Mouse (Mus musculus) ovary, postnatal 36 days (tissue): ENCODE results near the gene Gm4922.
A peak's percentile ranks its signal among the peaks of the same experiment; 100 is the strongest.

Source experiments
- DNase-seq: peaks from one replicate; pipeline ENCODE4 v3.0.0; 2022; ENCODE audit warnings: low spot score, mixed read lengths

Gm4922 gene

GRCm38 (mm10) chr10:18786693-18787092, at the start of gene Gm4922:
Gene Gm4922, minus strand, starts transcription at chr10:18786793.
- no peak for DNase-seq

GRCm38 (mm10) chr10:18835684-18836479, 49.3 kb upstream of the Gm4922 start:
- DNase-seq: no peak

GRCm38 (mm10) chr10:18834389-18834788, 47.8 kb upstream of the Gm4922 start:
- DNase-seq: no peak

- no peak for DNase-seq
These were observed 45.2 kb upstream of the Gm4922 start for GRCm38 (mm10) chr10:18831823-18832222.

- DNase-seq: no peak
These were observed 43.8 kb upstream of the Gm4922 start for GRCm38 (mm10) chr10:18830359-18830758.

GRCm38 (mm10) chr10:18827936-18828335, 41.3 kb upstream of the Gm4922 start:
- DNase-seq: no peak

- DNase-seq: no peak
These were observed 39.5 kb upstream of the Gm4922 start for GRCm38 (mm10) chr10:18826107-18826506.

- no peak for DNase-seq
These were observed 38.5 kb upstream of the Gm4922 start for GRCm38 (mm10) chr10:18825143-18825542.

- DNase-seq: no peak
These were observed 30.0 kb upstream of the Gm4922 start for GRCm38 (mm10) chr10:18816560-18816959.

- DNase-seq: no peak
These were observed 25.2 kb upstream of the Gm4922 start for GRCm38 (mm10) chr10:18811751-18812150.

GRCm38 (mm10) chr10:18790063-18790462, 3.5 kb upstream of the Gm4922 start:
- no peak for DNase-seq

GRCm38 (mm10) chr10:18788601-18789000, 2.0 kb upstream of the Gm4922 start:
- no peak for DNase-seq

GRCm38 (mm10) chr10:18777546-18777945, 9.0 kb downstream of the Gm4922 start:
- DNase-seq: no peak

GRCm38 (mm10) chr10:18772537-18773179, 13.9 kb downstream of the Gm4922 start:
- no peak for DNase-seq

- no peak for DNase-seq
These were observed 16.7 kb downstream of the Gm4922 start for GRCm38 (mm10) chr10:18769909-18770308.

GRCm38 (mm10) chr10:18760241-18760640, 26.4 kb downstream of the Gm4922 start:
- peak; percentile 7 for DNase-seq

GRCm38 (mm10) chr10:18750057-18750456, 36.5 kb downstream of the Gm4922 start:
- DNase-seq: no peak

- peak; percentile 59 for DNase-seq
These were observed 43.1 kb downstream of the Gm4922 start, which contains the start of gene Arfgef3 for GRCm38 (mm10) chr10:18743286-18744142. Gene Arfgef3, minus strand, starts transcription at chr10:18743949.

GRCm38 (mm10) chr10:18742086-18742485, 44.5 kb downstream of the Gm4922 start:
- DNase-seq: no peak

- DNase-seq: no peak
These were observed 45.6 kb downstream of the Gm4922 start for GRCm38 (mm10) chr10:18741024-18741423.
